Mouse (Mus musculus) adipose tissue, adult 10 weeks (tissue): ENCODE data around the gene Serpinf2. TPM values are rescaled to one million over a fixed set of nuclear protein-coding genes. Genes with fewer than 3 reads are reported as not detected.

Experiments used
- polyA plus RNA-seq: library from polyadenylated mRNA; stranded (reverse); fragments of 350-450 nt; fragmentation: Illumina TruSeq; extraction: RNeasy Lipid Tissue Mini Kit (QIAGEN cat#74804); gene quantifications from one replicate; pipeline ENCODE4 v1.2.3, GENCODE M21; 2014; ENCODE audit warnings: low read depth, low replicate concordance

The Serpinf2 gene
- 74.4 TPM for polyA plus RNA-seq

GRCm38 (mm10) chr11:75439363-75439762 is at the start of gene Serpinf2:
Serpinf2 (minus strand) TSS chr11:75439591.

DNA sequence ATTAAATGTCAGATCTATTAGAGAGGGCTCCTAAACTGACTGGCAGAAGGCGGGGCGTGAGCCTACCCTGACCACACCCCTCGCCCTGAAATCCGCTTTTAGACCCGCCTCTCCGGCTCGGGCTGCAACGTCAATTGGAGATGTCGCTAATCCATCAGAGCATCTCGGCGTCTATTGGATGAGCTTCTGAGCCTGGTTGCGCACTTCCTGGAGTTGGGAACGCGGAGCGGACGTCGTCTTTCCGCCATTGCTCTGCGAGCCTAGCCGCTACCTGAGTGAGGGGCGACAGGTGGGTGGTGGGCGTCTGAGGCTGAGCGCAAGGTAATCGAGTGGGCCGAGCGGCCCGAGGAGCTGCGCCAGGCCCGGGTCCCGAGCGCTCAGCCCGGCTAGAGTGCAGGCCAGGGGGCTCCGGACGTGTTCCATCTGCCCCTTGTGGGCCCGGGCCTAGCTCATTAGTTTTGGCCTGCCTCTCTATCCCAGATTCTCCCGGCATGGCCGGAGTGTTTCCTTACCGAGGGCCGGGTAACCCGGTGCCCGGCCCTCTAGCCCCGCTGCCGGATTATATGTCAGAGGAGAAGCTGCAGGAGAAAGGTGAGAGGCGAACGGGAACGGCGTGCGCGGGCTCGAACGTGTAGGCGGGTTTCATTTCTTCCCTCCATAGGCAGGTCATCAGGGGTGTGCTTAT is 47.4 kb upstream of the Serpinf2 start, which contains the start of gene Prpf8:
Gene Prpf8, plus strand, starts transcription at position 216 of the 685 bp plus-strand sequence.

GRCm38 (mm10) chr11:75460844-75461742 is 21.7 kb upstream of the Serpinf2 start, which contains the start of gene Tlcd2:
Tlcd2 (plus strand) TSS chr11:75461715.

GRCm38 (mm10) chr11:75453991-75454930 is 14.9 kb upstream of the Serpinf2 start, which contains the start of gene Wdr81:
Wdr81 (minus strand) TSS chr11:75454717.

GRCm38 (mm10) chr11:75422013-75422792 is 17.2 kb downstream of the Serpinf2 start, which contains the start of gene Serpinf1:
Serpinf1 (minus strand) TSS chr11:75422701.

Other genes starting within 250 kb of the Serpinf2 start
- 11.0 TPM for gene Dph1, start 248.3 kb downstream of the Serpinf2 start, polyA plus RNA-seq
- gene Rtn4rl1, start 245.8 kb downstream of the Serpinf2 start, polyA plus RNA-seq = 13.8 TPM
- gene Rpa1, start 91.3 kb downstream of the Serpinf2 start, polyA plus RNA-seq = 36.4 TPM
- gene Smyd4, start 91.2 kb downstream of the Serpinf2 start, polyA plus RNA-seq = 4.8 TPM
- gene Serpinf1, start 16.9 kb downstream of the Serpinf2 start, polyA plus RNA-seq = 171 TPM
- 17.3 TPM for gene Wdr81, start 15.1 kb upstream of the Serpinf2 start, polyA plus RNA-seq
- gene Tlcd2, start 22.1 kb upstream of the Serpinf2 start, polyA plus RNA-seq = 12.7 TPM
- 65.6 TPM for gene Prpf8, start 47.2 kb upstream of the Serpinf2 start, polyA plus RNA-seq
- gene Rilp, start 70.5 kb upstream of the Serpinf2 start, polyA plus RNA-seq = 5.7 TPM
- gene Scarf1, start 73.9 kb upstream of the Serpinf2 start, polyA plus RNA-seq = 6.0 TPM
- gene Slc43a2, start 92.1 kb upstream of the Serpinf2 start, polyA plus RNA-seq = 12.4 TPM
- 68.8 TPM for gene Pitpna, start 148.5 kb upstream of the Serpinf2 start, polyA plus RNA-seq
- gene Inpp5k, start 191.4 kb upstream of the Serpinf2 start, polyA plus RNA-seq = 46.0 TPM
- 88.9 TPM for gene Myo1c, start 210.9 kb upstream of the Serpinf2 start, polyA plus RNA-seq
- 59.6 TPM for gene Crk, start 239.7 kb upstream of the Serpinf2 start, polyA plus RNA-seq